Mouse (Mus musculus): ENCODE measurements at regions not wholly inside any gene's neighbourhood (a gene's known extent, or its start where the extent isn't known, plus 50 kb on each side); places are given as distances from the start of the nearest gene placed in this dataset.

GRCm38 (mm10) chr11:8213130-8213529, 451.2 kb downstream of the Tns3 start:
- 0 out of 2 replicates have a peak, but pooled peaks have one; percentile 11 for ATAC-seq
- Histone ChIP-seq H3K27ac (ENCODE audit: low read depth, low read length) (no peak overlapping the region), H3K9me3 (ENCODE audit: control insufficient read depth, low read length) (no peaks in the 10 kb centered on the region), H3K4me1 (ENCODE audit: control insufficient read depth, insufficient read depth, low read depth, low read length) (no peaks in the 10 kb centered on the region), H3K27me3 (replicated peaks; ENCODE audit: control insufficient read depth, insufficient read depth, low read length) (no peaks in the 10 kb centered on the region), H3K4me2 (ENCODE audit: low read length) (no peak overlapping the region), H3K9ac (ENCODE audit: low read depth, low read length) (no peak overlapping the region), H3K36me3 (ENCODE audit: control insufficient read depth, insufficient read depth, low read length) (no peaks in the 10 kb centered on the region), H3K4me3 (ENCODE audit: low read length) (no peak overlapping the region)
- 90% methylated on average over 3 of the region's 3 CpGs for WGBS

- ATAC-seq, result peak; percentile 74
- 43% methylated on average over 4 of the region's 4 CpGs for WGBS
Measured at GRCm38 (mm10) chr11:8212714-8213113, 451.6 kb downstream of the Tns3 start.

GRCm38 (mm10) chr11:8209041-8209440, 455.3 kb downstream of the Tns3 start:
- 79% methylated on average over 2 of the region's 2 CpGs for WGBS
- Histone ChIP-seq H3K9ac (ENCODE audit: low read depth, low read length) (no peak overlapping the region), H3K27ac (ENCODE audit: low read depth, low read length) (no peak overlapping the region), H3K27me3 (replicated peaks; ENCODE audit: control insufficient read depth, insufficient read depth, low read length) (no peaks in the 10 kb centered on the region), H3K36me3 (ENCODE audit: control insufficient read depth, insufficient read depth, low read length) (no peaks in the 10 kb centered on the region), H3K4me3 (ENCODE audit: low read length) (no peak overlapping the region), H3K4me1 (ENCODE audit: control insufficient read depth, insufficient read depth, low read depth, low read length) (no peaks in the 10 kb centered on the region), H3K9me3 (ENCODE audit: control insufficient read depth, low read length) (no peaks in the 10 kb centered on the region), H3K4me2 (ENCODE audit: low read length) (no peak overlapping the region)
- ATAC-seq, result no peak

More at GRCm38 (mm10) chr11:8212714-8213113, 451.6 kb downstream of the Tns3 start:
- H3K9ac ChIP-seq (ENCODE audit: low read depth, low read length), result no peak overlapping the region
- H3K4me2 ChIP-seq (ENCODE audit: low read length), result no peak overlapping the region
- no peak overlapping the region for H3K27ac ChIP-seq (ENCODE audit: low read depth, low read length)
- H3K4me3 ChIP-seq (ENCODE audit: low read length), result no peak overlapping the region
- H3K36me3 ChIP-seq (ENCODE audit: control insufficient read depth, insufficient read depth, low read length), result no peaks in the 10 kb centered on the region
- no peaks in the 10 kb centered on the region for H3K4me1 ChIP-seq (ENCODE audit: control insufficient read depth, insufficient read depth, low read depth, low read length)
- H3K27me3 ChIP-seq (replicated peaks; ENCODE audit: control insufficient read depth, insufficient read depth, low read length), result no peaks in the 10 kb centered on the region
- no peaks in the 10 kb centered on the region for H3K9me3 ChIP-seq (ENCODE audit: control insufficient read depth, low read length)

GRCm38 (mm10) chr11:8199293-8199692, 465.0 kb downstream of the Tns3 start:
- H3K27me3 ChIP-seq (replicated peaks; ENCODE audit: control insufficient read depth, insufficient read depth, low read length), result no peaks in the 10 kb centered on the region
- H3K4me2 ChIP-seq (ENCODE audit: low read length), result no peak overlapping the region
- H3K4me3 ChIP-seq (ENCODE audit: low read length), result no peak overlapping the region
- H3K9ac ChIP-seq (ENCODE audit: low read depth, low read length), result no peak overlapping the region
- no peaks in the 10 kb centered on the region for H3K9me3 ChIP-seq (ENCODE audit: control insufficient read depth, low read length)
- no peaks in the 10 kb centered on the region for H3K36me3 ChIP-seq (ENCODE audit: control insufficient read depth, insufficient read depth, low read length)
- ATAC-seq, result no peak
- no peak overlapping the region for H3K27ac ChIP-seq (ENCODE audit: low read depth, low read length)
- 79% methylated on average over 8 of the region's 8 CpGs for WGBS
- no peaks in the 10 kb centered on the region for H3K4me1 ChIP-seq (ENCODE audit: control insufficient read depth, insufficient read depth, low read depth, low read length)
